Mouse (Mus musculus) hindbrain, embryonic 15.5 days (tissue): Measurements from ENCODE around the gene Mier1. TPM values are rescaled to one million over a fixed set of nuclear protein-coding genes. Genes with fewer than 3 reads are reported as not detected.
A peak's percentile ranks its signal among the peaks of the same experiment; 100 is the strongest.
"Not testable (repeated sequence)": the region's sequence is repeated elsewhere in the genome, so short reads cannot be mapped to it uniquely, and the experiment has no call there.

Experiments
- ATAC-seq: fragments of 200-750 bp; cut with Nextera tagmentation; 2 replicates; pipeline ENCODE4 v1.8.0; 2017; ENCODE audit warnings: low read depth, moderate number of reproducible peaks, moderate TSS enrichment; ENCODE audit not compliant: low FRiP score
- H3K27ac ChIP-seq: fragments of 300-500 bp; sonication (generic); replicated peaks from 2 replicates; pipeline ENCODE4 v1.5.1; 2015; ENCODE audit warnings: mild to moderate bottlenecking, inconsistent platforms
- H3K27me3 ChIP-seq: fragments of 300-500 bp; sonication (generic); 2 replicates; pipeline ENCODE4 v1.6.1; 2015; ENCODE audit warnings: control low read depth, inconsistent platforms
- H3K36me3 ChIP-seq: fragments of 300-500 bp; sonication (generic); 2 replicates; pipeline ENCODE4 v1.6.1; 2015; ENCODE audit warnings: control low read depth, inconsistent platforms
- H3K4me1 ChIP-seq: fragments of 300-500 bp; sonication (generic); replicated peaks from 2 replicates; pipeline ENCODE4 v1.6.1; 2015; ENCODE audit warnings: control low read depth, inconsistent platforms
- H3K4me2 ChIP-seq: fragments of 300-500 bp; sonication (generic); 2 replicates; pipeline ENCODE4 v1.6.1; 2015; ENCODE audit warnings: moderate library complexity, mild to moderate bottlenecking, inconsistent platforms
- H3K4me3 ChIP-seq: fragments of 300-500 bp; sonication (generic); 2 replicates; pipeline ENCODE4 v1.5.1; 2015; ENCODE audit warnings: mild to moderate bottlenecking, inconsistent platforms
- H3K9ac ChIP-seq: fragments of 300-500 bp; sonication (generic); 2 replicates; pipeline ENCODE4 v1.6.1; 2015; ENCODE audit warnings: inconsistent platforms
- H3K9me3 ChIP-seq: fragments of 300-500 bp; sonication (generic); 2 replicates; pipeline ENCODE4 v1.6.1; 2016; ENCODE audit warnings: control low read depth, inconsistent platforms
- WGBS: fragments of 180-500 bp; shearing (Covaris S2); methylation state at CpG from one replicate; pipeline ENCODE4 v1.1.7; 2015; 5-methylcytosine and 5-hydroxymethylcytosine counted together
- polyA plus RNA-seq: library from polyadenylated mRNA; unstranded; fragments of >200 nt; fragmentation: Nextera tagmentation; extraction: Ambion mirVana; gene quantifications from 2 replicates; pipeline ENCODE4 v1.2.1, GENCODE M21; 2015

The Mier1 gene
- polyA plus RNA-seq, 1 experiment from 2014 or later = 26.0 TPM

GRCm38 (mm10) chr4:103119229-103120027, 5.2 kb downstream of the Mier1 start:
- Histone ChIP-seq H3K9ac (peak overlapping the region; percentile 75), H3K4me3 (peak overlapping the region; percentile 92), H3K4me2 (peak overlapping the region; percentile 92), H3K27ac (peak overlapping the region; percentile 88), H3K4me1 (peaks cover 41% of the 10 kb centered on the region), H3K9me3 (no peaks in the 10 kb centered on the region), H3K27me3 (no peaks in the 10 kb centered on the region), H3K36me3 (peaks cover 5% of the 10 kb centered on the region; the same call in 1 of the 2 replicates)
- ATAC-seq = peak; percentile 59
- WGBS = under 1% methylated on average over 84 of the region's 111 CpGs

- H3K27ac ChIP-seq = peak overlapping the region; percentile 88
- no peak for ATAC-seq
- 15% methylated on average over 4 of the region's 4 CpGs for whole genome bisulfite sequencing
Observed at GRCm38 (mm10) chr4:103120028-103120384, 5.8 kb downstream of the Mier1 start.

GRCm38 (mm10) chr4:103120395-103120794, 6.2 kb downstream of the Mier1 start:
- Histone ChIP-seq H3K4me2 (peak overlapping the region; percentile 92), H3K4me1 (peaks cover 36% of the 10 kb centered on the region), H3K27me3 (no peaks in the 10 kb centered on the region), H3K9me3 (no peaks in the 10 kb centered on the region), H3K36me3 (peaks cover 5% of the 10 kb centered on the region; the same call in 1 of the 2 replicates), H3K9ac (no peak overlapping the region), H3K4me3 (peak overlapping the region; percentile 92), H3K27ac (no peak overlapping the region)
- no peak for ATAC-seq
- WGBS = 38% methylated on average over 3 of the region's 3 CpGs

More at GRCm38 (mm10) chr4:103120028-103120384, 5.8 kb downstream of the Mier1 start:
- no peaks in the 10 kb centered on the region for H3K27me3 ChIP-seq
- peak overlapping the region; percentile 75 for H3K9ac ChIP-seq
- no peaks in the 10 kb centered on the region for H3K9me3 ChIP-seq
- peaks cover 40% of the 10 kb centered on the region for H3K4me1 ChIP-seq
- peaks cover 5% of the 10 kb centered on the region; the same call in 1 of the 2 replicates for H3K36me3 ChIP-seq
- peak overlapping the region; percentile 92 for H3K4me3 ChIP-seq
- H3K4me2 ChIP-seq = peak overlapping the region; percentile 92

DNA sequence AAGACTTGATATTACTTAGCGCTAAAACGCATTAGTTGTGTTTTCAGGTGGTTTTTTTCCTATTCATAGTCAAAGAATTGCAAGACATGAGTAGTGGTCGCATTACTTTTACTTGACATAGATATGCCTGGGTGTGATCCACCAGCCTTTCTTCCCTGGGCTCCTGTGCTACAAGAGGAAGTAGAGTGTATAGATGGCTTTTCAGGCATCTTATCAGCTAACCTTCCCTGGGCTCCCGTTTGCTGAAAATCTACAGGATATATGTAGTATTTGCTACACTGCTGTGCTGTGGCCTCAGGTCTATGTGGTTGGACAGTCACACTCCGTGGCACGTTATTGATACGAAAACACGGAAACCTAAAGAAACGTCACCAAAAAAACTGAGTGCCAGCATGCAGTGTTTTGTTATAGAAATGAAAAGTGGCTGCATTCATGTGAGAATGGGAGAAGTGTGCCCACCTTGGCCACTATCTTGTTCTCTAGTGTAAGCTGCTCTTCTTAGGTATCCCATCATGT, 6.7 kb downstream of the Mier1 start:
- no peaks in the 10 kb centered on the region for H3K27me3 ChIP-seq
- H3K9me3 ChIP-seq = no peaks in the 10 kb centered on the region
- 85% methylated on average over 9 of the region's 9 CpGs for WGBS
- peaks cover 5% of the 10 kb centered on the region; the same call in 1 of the 2 replicates for H3K36me3 ChIP-seq
- peaks cover 31% of the 10 kb centered on the region for H3K4me1 ChIP-seq
- no peak overlapping the region for H3K9ac ChIP-seq
- no peak overlapping the region for H3K27ac ChIP-seq
- ATAC-seq = no peak
- no peak overlapping the region for H3K4me3 ChIP-seq
- peak overlapping the region; percentile 92 for H3K4me2 ChIP-seq

DNA sequence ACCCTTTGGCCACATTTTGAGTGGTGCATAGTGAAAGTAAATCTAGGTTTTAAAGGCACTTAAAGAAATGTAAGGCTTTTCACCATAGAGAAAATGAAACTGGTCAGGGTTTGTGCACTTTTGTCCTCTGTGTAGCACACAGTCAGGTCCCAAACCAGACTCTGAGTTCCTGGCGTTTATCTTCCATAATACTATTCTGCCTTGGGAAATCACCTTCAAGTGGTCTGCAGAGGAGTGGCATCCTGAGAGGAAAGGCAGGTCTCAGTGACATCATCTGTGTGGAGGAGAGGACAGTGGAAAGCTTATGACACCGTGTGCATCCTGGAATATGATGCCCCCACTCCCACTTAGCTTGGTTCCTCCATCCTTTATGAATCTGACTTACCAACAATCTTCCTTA, 8.9 kb downstream of the Mier1 start:
- H3K4me1 ChIP-seq = peaks cover 22% of the 10 kb centered on the region
- no peaks in the 10 kb centered on the region for H3K27me3 ChIP-seq
- no peak overlapping the region for H3K27ac ChIP-seq
- no peak overlapping the region for H3K4me3 ChIP-seq
- H3K9ac ChIP-seq = no peak overlapping the region
- no peak overlapping the region for H3K4me2 ChIP-seq
- no peak for ATAC-seq
- no peaks in the 10 kb centered on the region for H3K9me3 ChIP-seq
- H3K36me3 ChIP-seq = no peaks in the 10 kb centered on the region
- WGBS = 68% methylated on average over 2 of the region's 2 CpGs

DNA sequence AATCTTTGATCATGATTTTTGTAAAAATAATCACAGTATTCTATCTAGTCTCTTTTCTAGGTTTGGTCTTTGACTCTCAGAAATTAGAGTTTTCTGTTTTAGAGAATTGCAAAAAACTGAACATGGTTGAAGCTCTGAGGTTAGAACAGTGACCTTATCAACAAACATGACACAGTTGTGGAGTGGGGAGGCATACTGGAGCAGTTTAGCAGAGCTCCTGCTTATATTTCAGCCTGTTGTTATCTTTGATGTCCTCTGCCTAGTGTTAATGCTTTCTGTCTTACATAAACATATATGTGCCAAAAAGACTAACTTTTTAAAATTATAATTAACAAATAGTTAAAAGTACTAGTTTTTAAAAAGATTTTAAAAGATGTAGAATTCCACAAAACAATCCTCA, 9.4 kb downstream of the Mier1 start:
- H3K4me1 ChIP-seq = peaks cover 20% of the 10 kb centered on the region
- no peak overlapping the region for H3K4me3 ChIP-seq
- no peak for ATAC-seq
- no peak overlapping the region for H3K9ac ChIP-seq
- H3K27ac ChIP-seq = no peak overlapping the region
- no peaks in the 10 kb centered on the region for H3K9me3 ChIP-seq
- no peak overlapping the region for H3K4me2 ChIP-seq
- H3K36me3 ChIP-seq = no peaks in the 10 kb centered on the region
- H3K27me3 ChIP-seq = no peaks in the 10 kb centered on the region

DNA sequence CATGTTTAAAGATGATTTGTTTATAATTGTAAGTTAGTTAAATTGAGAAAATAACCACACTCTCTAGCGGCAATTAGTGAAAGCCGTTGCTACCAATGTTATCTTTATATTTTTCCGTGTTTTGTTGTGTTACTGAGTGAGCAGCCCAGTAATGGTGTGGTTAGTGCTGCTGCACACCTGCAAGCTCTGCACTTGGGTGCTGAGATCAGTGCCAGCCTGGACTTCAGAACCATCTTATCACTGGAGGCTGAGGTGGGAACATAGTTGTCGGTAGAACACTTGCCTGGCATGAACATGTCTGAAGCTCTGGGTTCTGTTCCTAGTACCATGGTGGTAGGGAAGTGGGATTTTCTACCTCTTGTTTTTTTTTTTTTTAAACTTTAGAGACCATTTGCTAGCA, 12.3 kb downstream of the Mier1 start:
- no peak overlapping the region for H3K27ac ChIP-seq
- no peak overlapping the region for H3K4me2 ChIP-seq
- no peak for ATAC-seq
- peaks cover 4% of the 10 kb centered on the region for H3K36me3 ChIP-seq
- WGBS = 91% methylated on average over 4 of the region's 4 CpGs
- no peak overlapping the region for H3K9ac ChIP-seq
- H3K4me3 ChIP-seq = no peak overlapping the region
- H3K9me3 ChIP-seq = no peaks in the 10 kb centered on the region
- H3K4me1 ChIP-seq = no peaks in the 10 kb centered on the region; the same call in 1 of the 2 replicates
- no peaks in the 10 kb centered on the region for H3K27me3 ChIP-seq

- Histone ChIP-seq H3K4me3 (no peak overlapping the region), H3K9me3 (no peaks in the 10 kb centered on the region), H3K4me1 (no peaks in the 10 kb centered on the region), H3K9ac (no peak overlapping the region), H3K4me2 (no peak overlapping the region), H3K36me3 (peaks cover 20% of the 10 kb centered on the region), H3K27me3 (no peaks in the 10 kb centered on the region), H3K27ac (no peak overlapping the region)
- no peak for ATAC-seq
- 89% methylated on average over 1 of the region's 1 CpGs for whole genome bisulfite sequencing
Observed at GRCm38 (mm10) chr4:103136946-103137345, 22.8 kb downstream of the Mier1 start.

- WGBS = 33% methylated on average over 5 of the region's 5 CpGs
Observed at GRCm38 (mm10) chr4:103146339-103146738, 32.1 kb downstream of the Mier1 start.

DNA sequence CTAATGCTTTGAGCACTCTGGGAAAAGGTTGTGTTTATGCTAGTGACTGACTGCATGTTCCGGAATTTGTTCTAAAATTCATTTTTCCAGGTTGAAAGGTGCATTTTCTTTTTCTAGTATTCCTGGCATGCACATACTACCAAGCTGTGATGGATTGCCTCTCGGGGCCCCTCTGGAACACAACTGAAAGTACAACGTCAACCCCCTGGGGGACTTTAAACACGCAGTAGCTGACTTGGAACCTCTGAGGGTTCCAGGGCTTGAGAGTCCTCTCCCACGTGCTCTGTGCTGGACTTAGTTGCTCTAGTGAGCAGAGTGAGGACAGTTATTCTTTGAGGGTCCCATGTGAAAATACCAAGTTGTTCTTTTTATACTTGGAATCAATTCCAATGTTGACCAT, 37.8 kb downstream of the Mier1 start:
- Histone ChIP-seq H3K9ac (no peak overlapping the region), H3K4me3 (no peak overlapping the region), H3K4me1 (no peaks in the 10 kb centered on the region), H3K36me3 (peaks cover 57% of the 10 kb centered on the region), H3K4me2 (no peak overlapping the region), H3K27me3 (no peaks in the 10 kb centered on the region), H3K9me3 (no peaks in the 10 kb centered on the region), H3K27ac (no peak overlapping the region)
- WGBS = 75% methylated on average over 5 of the region's 5 CpGs
- ATAC-seq = no peak

More at GRCm38 (mm10) chr4:103146339-103146738, 32.1 kb downstream of the Mier1 start:
- Histone ChIP-seq H3K36me3 (peaks cover 47% of the 10 kb centered on the region), H3K4me2 (no peak overlapping the region), H3K9me3 (no peaks in the 10 kb centered on the region), H3K4me3 (no peak overlapping the region), H3K27ac (no peak overlapping the region), H3K9ac (no peak overlapping the region), H3K27me3 (no peaks in the 10 kb centered on the region), H3K4me1 (no peaks in the 10 kb centered on the region)
- no peak for ATAC-seq

GRCm38 (mm10) chr4:103158781-103159180, 44.6 kb downstream of the Mier1 start:
- H3K4me1 ChIP-seq = no peaks in the 10 kb centered on the region
- WGBS = 95% methylated on average over 4 of the region's 4 CpGs
- no peak overlapping the region for H3K4me3 ChIP-seq
- H3K9me3 ChIP-seq = no peaks in the 10 kb centered on the region
- H3K36me3 ChIP-seq = peaks cover 52% of the 10 kb centered on the region
- no peak overlapping the region for H3K9ac ChIP-seq
- no peak overlapping the region for H3K4me2 ChIP-seq
- no peak overlapping the region for H3K27ac ChIP-seq
- no peak for ATAC-seq
- H3K27me3 ChIP-seq = no peaks in the 10 kb centered on the region

- not testable (repeated sequence) for H3K4me1 ChIP-seq, H3K4me2 ChIP-seq, H3K27me3 ChIP-seq, ATAC-seq, H3K4me3 ChIP-seq, H3K9me3 ChIP-seq, H3K9ac ChIP-seq, H3K27ac ChIP-seq
- 94% methylated on average over 1 of the region's 1 CpGs for WGBS
- H3K36me3 ChIP-seq = peaks cover 21% of the 10 kb centered on the region
Observed at GRCm38 (mm10) chr4:103166198-103166597, 52.0 kb downstream of the Mier1 start.
